Mouse (Mus musculus): Measurements from ENCODE around the gene Rab39. TPM values are rescaled to one million over a fixed set of nuclear protein-coding genes. Genes with fewer than 3 reads are reported as not detected.

Rab39 gene
- under 1 TPM; 0.70 to 0.99 TPM for total RNA-seq (2021)
- long read RNA-seq, experiment 1, partial matches to known transcripts, result 0 of 4 reads
- long read RNA-seq, experiment 1, other reads (novel, unspliced or antisense), result 2 of 4 reads
- long read RNA-seq, experiment 2, partial matches to known transcripts, result 0 of 2 reads
- long read RNA-seq, experiment 2, other reads (novel, unspliced or antisense), result 1 of 2 reads

GRCm38 (mm10) chr9:53705992-53706696, at the start of gene Rab39:
Rab39 (minus strand) TSS chr9:53706232.
- peak; percentile 54 to 64 for DNase-seq (ENCODE audit: low spot score in 2 of 2)

DNA sequence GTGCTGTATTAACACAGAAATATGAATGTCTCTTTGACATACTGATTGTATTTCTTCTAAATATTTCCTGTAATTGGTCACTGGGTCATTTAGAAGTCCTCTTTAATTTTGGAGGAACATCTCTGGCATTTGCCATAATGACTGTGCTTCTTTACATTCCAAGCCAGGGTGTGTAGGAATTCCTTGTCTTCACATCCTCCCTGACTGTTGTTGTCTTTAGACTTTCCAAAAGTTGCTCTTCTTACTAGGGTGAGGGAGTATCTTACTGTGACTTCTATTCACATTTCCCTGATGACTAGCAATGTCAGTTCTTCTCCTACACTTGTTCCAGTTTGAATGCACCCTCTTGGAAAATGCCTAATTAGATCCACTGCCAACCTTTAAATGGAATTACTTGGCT, 48.8 kb upstream of the Rab39 start:
- no peak for DNase-seq (ENCODE audit: low spot score in 2 of 2)

DNA sequence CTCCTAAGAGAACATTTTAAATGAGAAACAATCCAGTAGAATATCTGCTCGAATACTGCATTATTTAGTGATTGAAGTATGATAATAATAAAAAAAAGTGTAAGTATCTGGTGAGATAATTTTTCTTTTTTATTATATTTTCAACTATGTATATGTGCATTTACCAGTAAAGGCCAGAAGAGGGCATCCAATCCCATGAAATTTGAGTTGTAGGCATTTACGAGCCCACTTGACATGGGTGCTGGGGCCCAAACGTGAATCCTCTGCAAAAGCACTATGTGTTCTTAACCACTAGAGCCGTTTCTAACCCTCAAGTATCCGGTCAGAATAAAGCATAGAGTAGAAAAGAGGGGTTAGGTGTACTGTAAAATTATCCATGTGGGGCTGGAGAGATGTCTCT, 44.9 kb upstream of the Rab39 start:
- no peak for DNase-seq (ENCODE audit: low spot score in 2 of 2)

- DNase-seq (ENCODE audit: low spot score in 2 of 2), result no peak
These were observed 44.4 kb upstream of the Rab39 start for GRCm38 (mm10) chr9:53750411-53750810.

GRCm38 (mm10) chr9:53740829-53741404, 34.9 kb upstream of the Rab39 start:
- no peak for DNase-seq (ENCODE audit: low spot score in 2 of 2)

GRCm38 (mm10) chr9:53705491-53705991, 491 bp downstream of the Rab39 start:
- DNase-seq (ENCODE audit: low spot score in 2 of 2), result peak in 1 of 2 experiments; percentile 20

GRCm38 (mm10) chr9:53702991-53703390, 3.0 kb downstream of the Rab39 start:
- DNase-seq (ENCODE audit: low spot score in 2 of 2), result no peak

DNA sequence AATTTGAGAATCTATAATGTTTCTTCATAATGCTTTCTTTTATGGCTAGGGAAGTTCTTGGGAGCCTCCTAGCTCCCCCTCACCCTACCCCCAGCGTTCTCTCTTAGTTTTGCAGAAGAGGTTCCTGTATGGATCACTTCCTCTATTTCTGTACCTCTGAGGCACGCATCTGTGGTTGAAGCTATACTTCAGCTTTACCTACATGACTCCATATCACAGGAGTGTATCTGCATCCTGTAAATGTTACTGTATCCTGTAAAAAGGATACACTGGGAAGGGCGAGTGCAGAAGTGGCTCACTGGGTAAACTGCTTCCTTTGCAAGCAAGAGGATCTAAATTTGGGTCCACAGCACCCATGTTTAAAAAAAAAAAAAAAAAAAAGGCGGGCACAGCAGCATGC, 5.5 kb downstream of the Rab39 start:
- no peak for DNase-seq (ENCODE audit: low spot score in 2 of 2)

- DNase-seq (ENCODE audit: low spot score in 2 of 2), result no peak
These were observed 10.2 kb downstream of the Rab39 start for GRCm38 (mm10) chr9:53695846-53696245.

DNA sequence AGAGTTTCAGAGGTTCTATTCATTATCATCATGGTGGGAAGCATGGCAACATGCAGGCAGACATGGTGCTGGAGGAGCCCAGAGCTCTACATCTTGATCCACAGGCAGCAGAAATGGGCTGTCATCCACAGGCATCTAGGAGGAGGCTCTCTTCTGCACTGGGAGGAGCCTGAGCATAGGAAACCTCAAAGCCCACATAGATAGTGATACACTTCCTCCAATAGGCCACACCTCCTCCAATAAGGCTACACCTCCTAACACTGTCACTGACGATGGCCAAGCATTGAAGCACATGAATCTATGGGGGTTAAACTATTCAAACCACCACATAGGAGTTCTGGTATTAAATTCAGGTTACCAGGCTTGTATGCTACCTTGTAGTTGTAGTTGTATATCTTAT, 12.3 kb downstream of the Rab39 start:
- no peak for DNase-seq (ENCODE audit: low spot score in 2 of 2)

DNA sequence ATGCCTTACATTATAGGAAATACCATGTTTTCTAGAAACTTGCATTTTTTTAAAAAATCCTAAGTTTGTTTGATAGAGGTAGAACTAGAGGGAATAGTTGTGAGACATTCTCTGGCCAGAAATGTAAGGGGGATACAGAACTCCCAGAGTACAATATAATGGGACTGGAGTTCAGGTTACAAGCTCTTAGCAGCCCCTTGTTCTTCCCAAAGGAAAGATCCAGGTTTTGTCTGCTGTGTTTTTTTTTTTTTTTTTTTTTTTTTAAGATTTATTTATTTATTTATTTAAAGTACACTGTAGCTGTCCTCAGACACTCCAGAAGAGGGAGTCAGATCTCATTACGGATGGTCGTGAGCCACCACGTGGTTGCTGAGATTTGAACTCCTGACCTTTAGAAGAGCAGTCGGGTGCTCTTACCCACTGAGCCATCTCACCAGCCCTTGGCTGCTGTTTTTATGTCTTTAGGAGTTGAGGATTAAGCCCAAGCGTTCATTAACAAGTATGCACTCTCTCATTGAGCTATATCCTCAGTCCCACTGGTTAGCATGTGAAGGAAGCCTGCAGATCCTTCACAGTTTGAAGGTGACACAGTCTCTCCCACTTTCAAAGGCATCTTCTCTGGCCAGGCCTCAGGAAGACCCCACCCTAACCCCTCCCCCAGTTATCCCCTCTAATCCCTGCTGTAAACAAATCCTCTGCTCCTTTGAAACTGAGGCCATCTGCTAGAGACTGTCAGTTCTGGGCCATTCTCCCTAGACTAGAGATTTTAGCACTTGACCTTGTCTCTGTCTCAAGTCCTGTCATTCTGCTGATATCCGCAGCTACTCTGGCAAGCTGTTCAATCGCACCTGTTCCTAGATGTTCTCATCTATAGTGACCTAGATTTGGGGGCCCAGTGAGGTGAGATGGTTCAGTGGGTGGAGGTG, 14.0 kb downstream of the Rab39 start:
- DNase-seq (ENCODE audit: low spot score in 2 of 2), result no peak

- DNase-seq (ENCODE audit: low spot score in 2 of 2), result no peak
These were observed 25.2 kb downstream of the Rab39 start for GRCm38 (mm10) chr9:53680851-53681250.

DNA sequence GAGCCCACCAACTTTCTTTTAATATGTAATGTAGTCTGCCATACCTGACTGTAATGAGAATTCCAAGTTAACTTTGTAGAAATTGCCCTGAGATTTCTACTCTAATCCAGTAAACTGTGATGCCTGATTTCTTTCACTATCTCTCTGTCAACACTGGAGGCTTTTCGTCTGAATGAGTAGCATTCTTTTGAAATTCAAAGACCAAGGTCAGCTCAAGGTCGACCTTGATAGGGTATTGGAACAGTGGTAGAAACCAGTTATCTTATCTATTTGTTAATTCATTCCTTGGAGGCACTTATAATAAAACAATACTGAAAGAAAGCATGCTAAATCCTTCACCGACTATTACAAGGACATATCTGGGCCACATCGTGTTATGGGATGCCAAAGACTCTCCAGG, 29.1 kb downstream of the Rab39 start:
- DNase-seq (ENCODE audit: low spot score in 2 of 2), result no peak

DNA sequence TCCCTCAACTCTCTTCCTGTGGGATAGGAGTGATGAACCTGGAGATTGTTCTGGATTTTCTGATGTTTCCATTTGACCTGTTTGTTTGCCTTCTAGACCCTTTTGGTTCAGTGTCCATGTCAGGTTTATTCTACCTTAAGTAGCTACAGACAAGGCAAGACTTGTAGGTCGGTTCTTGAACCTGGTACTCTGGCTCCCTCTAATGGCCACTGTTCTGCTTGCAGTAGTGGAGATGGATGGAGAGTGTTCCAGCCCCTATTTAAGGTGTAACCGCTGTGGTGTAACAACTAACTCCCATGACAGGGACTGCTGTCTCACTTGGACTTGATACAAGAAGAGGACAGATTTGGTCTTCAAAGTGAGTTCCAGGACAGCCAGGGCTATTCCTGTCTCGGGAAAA, 32.5 kb downstream of the Rab39 start:
- DNase-seq (ENCODE audit: low spot score in 2 of 2), result peak; percentile 60 to 68

DNA sequence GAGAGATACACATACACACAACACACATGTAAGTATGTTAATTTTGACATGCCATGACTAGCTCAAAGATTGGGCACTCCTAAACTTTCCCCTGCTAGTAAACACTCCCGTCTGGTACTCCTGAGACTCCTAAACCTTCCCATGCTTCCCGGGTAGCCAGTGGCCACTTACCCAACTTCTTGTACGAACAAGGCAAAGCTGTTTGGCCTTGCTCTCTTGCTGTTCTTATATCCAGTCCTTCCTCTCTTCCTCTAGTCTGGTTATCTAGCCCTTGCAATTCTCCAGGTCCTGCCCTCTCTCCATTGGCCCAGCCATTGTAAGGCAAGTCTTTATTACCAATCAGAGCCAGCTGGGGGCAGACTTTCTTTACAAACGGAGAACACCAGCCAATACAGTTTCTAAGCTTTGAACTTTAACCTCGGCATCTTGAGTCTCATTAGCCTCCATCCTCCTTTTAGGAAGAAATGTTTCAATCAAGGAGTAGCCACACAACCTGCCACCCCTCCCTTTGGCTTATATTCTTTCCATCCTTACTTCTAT, 36.3 kb downstream of the Rab39 start, which contains the start of gene Cul5:
Cul5 (minus strand) TSS at position 335 of the 540 bp plus-strand sequence.
- peak; percentile 13 to 24 for DNase-seq (ENCODE audit: low spot score in 2 of 2)

- DNase-seq (ENCODE audit: low spot score in 2 of 2), result peak; percentile 91 to 94
These were observed 38.9 kb downstream of the Rab39 start for GRCm38 (mm10) chr9:53667020-53667669.

DNA sequence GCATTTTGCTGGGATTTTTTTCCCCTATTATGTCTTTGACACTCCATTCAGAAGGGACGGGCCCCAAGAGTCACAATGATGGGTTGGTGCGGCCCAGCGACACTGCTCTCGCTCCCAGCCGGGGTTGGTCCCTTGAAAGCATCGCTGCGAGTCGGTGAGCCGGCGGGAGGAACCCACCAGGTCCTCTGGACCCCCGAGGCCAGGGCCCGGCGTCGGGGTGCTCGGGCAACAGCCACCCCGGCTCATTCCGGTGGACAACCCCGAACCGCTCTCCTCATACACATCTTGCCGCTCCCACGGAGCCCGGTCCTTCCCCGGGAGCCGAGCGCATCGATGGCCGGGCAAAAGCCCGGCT, 39.4 kb downstream of the Rab39 start:
- no peak for DNase-seq (ENCODE audit: low spot score in 2 of 2)

DNA sequence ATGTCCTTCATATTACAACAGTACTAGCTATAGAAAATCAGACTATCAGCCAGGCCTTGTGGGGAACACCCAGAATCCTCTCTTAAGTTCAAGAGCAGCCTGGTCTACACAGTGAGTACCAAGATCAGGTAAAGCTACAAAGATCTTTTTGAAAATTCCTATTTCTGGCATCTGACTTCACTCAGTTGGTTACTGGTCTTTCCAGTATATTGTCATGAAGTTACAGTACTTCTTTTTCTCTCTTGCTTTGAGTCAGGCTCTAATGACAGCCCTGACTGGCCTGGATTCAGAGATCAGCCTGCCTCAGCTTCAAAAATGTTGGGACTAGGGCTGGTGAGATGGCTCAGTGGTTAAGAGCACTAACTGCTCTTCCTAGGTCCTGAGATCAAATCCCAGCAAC, 40.6 kb downstream of the Rab39 start:
- no peak for DNase-seq (ENCODE audit: low spot score in 2 of 2)

DNA sequence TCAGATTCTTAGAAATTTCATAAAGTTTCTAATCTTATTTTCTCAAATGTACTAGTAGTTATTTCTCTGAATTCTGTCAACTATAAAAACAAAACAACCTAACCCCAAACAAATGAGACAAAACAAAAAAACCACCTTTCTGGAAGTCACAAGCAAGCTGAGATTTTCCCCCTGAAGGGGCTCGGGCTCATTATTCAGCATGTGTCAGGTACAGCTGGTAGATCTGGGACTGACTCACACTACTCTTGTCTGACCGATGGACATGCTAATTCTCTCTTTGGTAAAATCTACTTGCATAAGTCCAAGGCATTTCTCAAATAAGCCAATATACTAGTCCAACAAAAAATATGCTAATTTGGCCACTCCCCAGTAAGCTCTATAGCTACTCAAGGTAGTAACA, 41.2 kb downstream of the Rab39 start:
- DNase-seq (ENCODE audit: low spot score in 2 of 2), result no peak

DNA sequence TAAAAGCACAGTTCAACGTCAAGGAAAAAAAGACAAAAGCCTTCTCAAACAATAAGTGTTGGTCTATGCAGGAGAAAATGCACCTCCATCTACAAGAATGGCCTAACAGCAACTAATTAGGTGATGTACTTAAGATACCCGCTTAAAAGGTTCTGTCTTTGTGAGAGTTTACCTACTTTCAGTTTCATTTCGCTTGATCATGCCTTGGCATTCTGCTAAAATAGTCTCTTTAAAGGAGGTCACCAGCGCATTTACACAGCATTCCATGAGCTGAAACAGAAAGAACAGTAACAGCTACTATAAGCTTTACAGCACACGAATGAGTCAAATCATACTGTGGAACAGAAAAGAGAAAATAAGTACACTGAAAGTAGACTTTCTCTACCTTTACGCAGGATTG, 71.2 kb downstream of the Rab39 start:
- no peak for DNase-seq (ENCODE audit: low spot score in 2 of 2)

Data from adrenal gland, adult 18-20 months (tissue).